Mouse (Mus musculus): ENCODE measurements at regions not wholly inside any gene's neighbourhood (a gene's known extent, or its start where the extent isn't known, plus 50 kb on each side); places are given as distances from the start of the nearest gene placed in this dataset.

- no peak overlapping the region for H3K4me2 ChIP-seq (replicated peaks)
- 91% methylated on average over 3 of the region's 3 CpGs for WGBS
- H3K4me3 ChIP-seq: no peak overlapping the region
- H3K4me1 ChIP-seq: 0 out of 2 replicates have a peak, but pooled peaks cover 4% of the 10 kb centered on the region
- no peaks in the 10 kb centered on the region for H3K36me3 ChIP-seq
- H3K9me3 ChIP-seq: no peaks in the 10 kb centered on the region
- no peaks in the 10 kb centered on the region for H3K27me3 ChIP-seq
- ATAC-seq (replicated peaks): no peak
- H3K9ac ChIP-seq (replicated peaks): no peak overlapping the region
- no peak overlapping the region for H3K27ac ChIP-seq (replicated peaks)
Observed at GRCm38 (mm10) chr3:37886705-37887454, 162.6 kb upstream of the Gm5148 start.

- ATAC-seq (replicated peaks): no peak
- H3K36me3 ChIP-seq: no peaks in the 10 kb centered on the region
- H3K27me3 ChIP-seq: no peaks in the 10 kb centered on the region
- 0 out of 2 replicates have a peak, but pooled peaks cover 4% of the 10 kb centered on the region for H3K4me1 ChIP-seq
- H3K4me2 ChIP-seq (replicated peaks): no peak overlapping the region
- 89% methylated on average over 6 of the region's 6 CpGs for WGBS
- no peaks in the 10 kb centered on the region for H3K9me3 ChIP-seq
- no peak overlapping the region for H3K9ac ChIP-seq (replicated peaks)
- no peak overlapping the region for H3K4me3 ChIP-seq
- H3K27ac ChIP-seq (replicated peaks): no peak overlapping the region
Observed at GRCm38 (mm10) chr3:37885776-37886175, 161.5 kb upstream of the Gm5148 start.

DNA sequence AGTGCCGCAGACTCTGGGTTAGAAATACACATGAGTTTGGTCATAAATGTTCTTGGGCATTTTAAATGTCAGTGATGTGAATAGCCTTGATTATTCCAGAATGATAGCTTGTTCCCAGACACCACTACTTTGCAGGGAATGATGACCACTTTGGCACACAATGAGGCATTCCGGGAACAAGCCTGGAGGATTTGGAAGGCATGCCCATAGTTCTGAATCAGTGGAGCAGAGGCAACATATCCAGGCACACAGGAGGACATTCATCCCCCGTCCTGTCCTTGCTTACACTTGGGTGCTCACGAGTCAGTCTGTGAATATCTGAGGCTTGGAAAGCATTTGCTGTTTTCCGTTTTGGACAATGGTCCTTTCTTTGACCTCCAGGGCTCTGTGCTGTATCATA is 158.1 kb upstream of the Gm5148 start:
- Histone ChIP-seq H3K4me2 (replicated peaks) (no peak overlapping the region), H3K4me1 (0 out of 2 replicates have a peak, but pooled peaks cover 4% of the 10 kb centered on the region), H3K9ac (replicated peaks) (no peak overlapping the region), H3K27me3 (no peaks in the 10 kb centered on the region), H3K9me3 (no peaks in the 10 kb centered on the region), H3K27ac (replicated peaks) (no peak overlapping the region), H3K4me3 (no peak overlapping the region), H3K36me3 (no peaks in the 10 kb centered on the region)
- no peak for ATAC-seq (replicated peaks)
- WGBS: 25% methylated on average over 5 of the region's 5 CpGs

DNA sequence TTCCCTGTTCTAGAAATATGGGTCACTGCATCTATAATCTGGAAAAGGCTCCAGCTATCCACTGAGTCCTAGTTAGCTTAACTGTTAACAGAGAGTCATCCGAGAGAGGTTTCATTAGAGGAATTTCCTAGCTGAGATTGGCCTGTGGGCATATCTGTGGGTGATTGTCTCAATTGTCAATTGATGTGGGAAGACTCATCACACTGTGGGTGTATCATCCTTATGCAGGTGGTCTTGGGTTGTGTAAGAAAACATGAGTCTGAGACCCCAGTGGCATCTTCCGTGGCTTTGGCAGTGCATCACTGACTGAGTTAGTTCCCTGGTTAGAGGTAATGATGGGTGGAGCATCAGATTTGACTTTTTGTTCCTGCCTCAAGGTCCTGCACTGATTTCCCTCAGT is 156.7 kb upstream of the Gm5148 start:
- no peak for ATAC-seq (replicated peaks)
- Histone ChIP-seq H3K27ac (replicated peaks) (no peak overlapping the region), H3K9me3 (no peaks in the 10 kb centered on the region), H3K4me3 (no peak overlapping the region), H3K9ac (replicated peaks) (no peak overlapping the region), H3K27me3 (no peaks in the 10 kb centered on the region), H3K4me2 (replicated peaks) (no peak overlapping the region), H3K4me1 (0 out of 2 replicates have a peak, but pooled peaks cover 4% of the 10 kb centered on the region), H3K36me3 (no peaks in the 10 kb centered on the region)
- 83% methylated on average over 2 of the region's 2 CpGs for WGBS

GRCm38 (mm10) chr3:37879056-37879455 is 154.8 kb upstream of the Gm5148 start:
- Histone ChIP-seq H3K4me3 (no peak overlapping the region), H3K27me3 (no peaks in the 10 kb centered on the region), H3K27ac (replicated peaks) (no peak overlapping the region), H3K4me1 (peaks cover 12% of the 10 kb centered on the region), H3K9me3 (no peaks in the 10 kb centered on the region), H3K36me3 (no peaks in the 10 kb centered on the region), H3K4me2 (replicated peaks) (no peak overlapping the region), H3K9ac (replicated peaks) (no peak overlapping the region)
- no peak for ATAC-seq (replicated peaks)
- WGBS: 69% methylated on average over 6 of the region's 6 CpGs

DNA sequence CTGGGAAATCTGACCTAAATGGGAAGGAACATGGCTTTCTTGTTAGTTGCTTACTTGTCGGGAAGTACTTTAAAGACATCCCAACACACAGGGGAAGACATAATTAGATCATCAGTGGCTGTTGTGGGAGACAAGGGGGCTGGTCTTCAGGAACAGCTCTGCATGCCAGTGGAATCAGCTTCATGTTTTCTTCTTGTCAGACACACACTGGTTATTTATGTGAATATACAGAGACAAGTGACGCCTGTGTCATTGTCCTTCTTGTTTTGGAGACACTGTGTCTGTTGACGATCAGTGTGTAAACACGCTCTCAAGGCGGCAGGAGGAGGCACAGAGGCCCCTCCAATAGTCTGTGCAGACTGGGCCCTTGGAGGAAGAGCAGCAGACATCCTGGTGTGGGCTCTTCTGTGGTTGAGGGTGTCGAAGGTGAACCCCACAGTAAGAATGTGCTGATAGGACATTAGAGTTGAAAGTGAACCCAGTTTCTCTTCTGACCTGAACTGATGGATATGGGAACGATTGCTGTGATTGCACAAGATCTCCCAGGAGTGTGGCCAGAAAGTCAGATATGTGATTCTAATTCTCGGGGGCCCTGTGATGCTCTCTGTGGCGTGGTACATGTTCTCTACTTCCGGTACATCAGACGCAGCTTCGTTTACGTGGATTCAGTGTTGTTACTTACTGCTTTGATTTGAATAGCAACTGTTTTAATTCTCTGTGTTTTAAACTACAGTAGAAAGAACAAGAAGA is 151.9 kb upstream of the Gm5148 start:
- no peaks in the 10 kb centered on the region for H3K9me3 ChIP-seq
- 74% methylated on average over 13 of the region's 13 CpGs for WGBS
- no peak overlapping the region for H3K4me3 ChIP-seq
- peaks cover 8% of the 10 kb centered on the region for H3K4me1 ChIP-seq
- H3K27ac ChIP-seq (replicated peaks): peak overlapping the region; percentile 11; the same call in 1 of the 2 replicates
- no peaks in the 10 kb centered on the region for H3K36me3 ChIP-seq
- no peaks in the 10 kb centered on the region for H3K27me3 ChIP-seq
- ATAC-seq (replicated peaks): no peak
- no peak overlapping the region for H3K4me2 ChIP-seq (replicated peaks)
- no peak overlapping the region for H3K9ac ChIP-seq (replicated peaks)

DNA sequence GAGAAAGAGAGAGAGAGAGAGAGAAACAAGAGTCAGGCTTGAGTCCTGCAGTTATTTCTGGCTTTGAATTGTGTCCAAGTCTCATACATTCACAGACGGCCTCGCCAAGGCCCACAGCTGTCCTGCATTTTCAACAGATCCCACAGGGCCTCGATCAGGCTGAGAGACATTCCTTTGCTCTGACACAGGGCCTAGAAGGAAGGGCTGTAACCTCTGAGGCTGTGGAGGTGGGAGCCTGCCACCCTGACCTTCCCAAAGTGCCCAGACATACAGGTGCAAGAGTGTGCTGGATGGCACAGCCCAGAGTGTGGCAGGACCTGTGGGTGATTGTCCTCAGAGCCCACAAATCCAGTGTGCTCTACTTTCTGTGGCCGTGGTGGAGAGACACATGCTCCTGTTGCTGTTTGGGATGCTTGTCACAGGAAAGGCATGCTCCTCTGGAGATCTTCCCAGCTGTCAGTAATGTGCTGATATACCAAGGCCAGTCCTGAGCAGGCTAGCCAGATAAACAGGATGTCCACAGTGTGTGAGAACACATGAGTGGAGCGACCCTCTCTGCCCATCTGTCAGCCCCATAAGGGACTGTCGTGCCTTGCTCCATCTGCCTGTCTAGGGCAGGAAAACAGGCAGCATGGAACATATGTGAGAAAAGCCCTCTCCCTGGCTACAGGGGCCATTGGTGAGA is 151.2 kb upstream of the Gm5148 start:
- no peak overlapping the region for H3K4me3 ChIP-seq
- H3K9ac ChIP-seq (replicated peaks): no peak overlapping the region
- WGBS: 42% methylated on average over 6 of the region's 6 CpGs
- peak overlapping the region; percentile 11; the same call in 1 of the 2 replicates for H3K27ac ChIP-seq (replicated peaks)
- H3K4me2 ChIP-seq (replicated peaks): no peak overlapping the region
- peak; percentile 81 for ATAC-seq (replicated peaks)
- H3K9me3 ChIP-seq: no peaks in the 10 kb centered on the region
- H3K4me1 ChIP-seq: peaks cover 8% of the 10 kb centered on the region
- no peaks in the 10 kb centered on the region for H3K36me3 ChIP-seq
- H3K27me3 ChIP-seq: no peaks in the 10 kb centered on the region

- Histone ChIP-seq H3K9me3 (no peaks in the 10 kb centered on the region), H3K4me1 (peaks cover 8% of the 10 kb centered on the region), H3K4me3 (no peak overlapping the region), H3K4me2 (replicated peaks) (no peak overlapping the region), H3K9ac (replicated peaks) (no peak overlapping the region), H3K27me3 (no peaks in the 10 kb centered on the region), H3K36me3 (no peaks in the 10 kb centered on the region), H3K27ac (replicated peaks) (no peak overlapping the region)
- ATAC-seq (replicated peaks): no peak
- WGBS: 80% methylated on average over 6 of the region's 6 CpGs
Observed at GRCm38 (mm10) chr3:37874864-37875263, 150.6 kb upstream of the Gm5148 start.

- no peak for ATAC-seq (replicated peaks)
- H3K9me3 ChIP-seq: no peaks in the 10 kb centered on the region
- no peak overlapping the region for H3K4me2 ChIP-seq (replicated peaks)
- H3K27ac ChIP-seq (replicated peaks): no peak overlapping the region
- WGBS: 100% methylated on average over 1 of the region's 1 CpGs
- peaks cover 8% of the 10 kb centered on the region for H3K4me1 ChIP-seq
- no peaks in the 10 kb centered on the region for H3K36me3 ChIP-seq
- H3K27me3 ChIP-seq: no peaks in the 10 kb centered on the region
- no peak overlapping the region for H3K4me3 ChIP-seq
- H3K9ac ChIP-seq (replicated peaks): no peak overlapping the region
Observed at GRCm38 (mm10) chr3:37874346-37874745, 150.1 kb upstream of the Gm5148 start.

GRCm38 (mm10) chr3:37872329-37872728 is 148.0 kb upstream of the Gm5148 start:
- H3K9me3 ChIP-seq: no peaks in the 10 kb centered on the region
- H3K36me3 ChIP-seq: no peaks in the 10 kb centered on the region
- H3K4me3 ChIP-seq: no peak overlapping the region
- H3K9ac ChIP-seq (replicated peaks): no peak overlapping the region
- no peak overlapping the region for H3K4me2 ChIP-seq (replicated peaks)
- WGBS: 93% methylated on average over 3 of the region's 3 CpGs
- H3K4me1 ChIP-seq: peaks cover 8% of the 10 kb centered on the region
- H3K27ac ChIP-seq (replicated peaks): no peak overlapping the region
- no peak for ATAC-seq (replicated peaks)
- no peaks in the 10 kb centered on the region for H3K27me3 ChIP-seq

GRCm38 (mm10) chr3:37871076-37871475 is 146.8 kb upstream of the Gm5148 start:
- WGBS: 70% methylated on average over 4 of the region's 4 CpGs

GRCm38 (mm10) chr3:37868454-37868853 is 144.2 kb upstream of the Gm5148 start:
- Histone ChIP-seq H3K36me3 (no peaks in the 10 kb centered on the region), H3K9me3 (no peaks in the 10 kb centered on the region)
- WGBS: 70% methylated on average over 4 of the region's 4 CpGs

More at GRCm38 (mm10) chr3:37871076-37871475, 146.8 kb upstream of the Gm5148 start:
- no peak overlapping the region for H3K9ac ChIP-seq (replicated peaks)
- H3K4me1 ChIP-seq: peaks cover 8% of the 10 kb centered on the region
- no peaks in the 10 kb centered on the region for H3K27me3 ChIP-seq
- no peaks in the 10 kb centered on the region for H3K9me3 ChIP-seq
- H3K4me2 ChIP-seq (replicated peaks): no peak overlapping the region
- no peaks in the 10 kb centered on the region for H3K36me3 ChIP-seq
- no peak for ATAC-seq (replicated peaks)
- H3K4me3 ChIP-seq: no peak overlapping the region
- no peak overlapping the region for H3K27ac ChIP-seq (replicated peaks)

More at GRCm38 (mm10) chr3:37868454-37868853, 144.2 kb upstream of the Gm5148 start:
- H3K4me1 ChIP-seq: no peaks in the 10 kb centered on the region
- H3K9ac ChIP-seq (replicated peaks): no peak overlapping the region
- no peak overlapping the region for H3K4me2 ChIP-seq (replicated peaks)
- no peaks in the 10 kb centered on the region for H3K27me3 ChIP-seq
- no peak overlapping the region for H3K27ac ChIP-seq (replicated peaks)
- ATAC-seq (replicated peaks): no peak
- H3K4me3 ChIP-seq: no peak overlapping the region

All from forebrain, embryonic 15.5 days (tissue).